Comparison of ENCODE assay signal across 6 mouse cellular contexts in genomic region chr14:117808326-117808725, GRCm38 (mm10).
"Had no signal": no experiment of that assay in that cellular context is flagged by ENCODE, and none has a peak within 500 bp of the region (broad histone marks: within the 10 kb centered on the region; RNA-seq: fewer than 3 reads in every experiment).

No protein-coding gene starts in this region.

- DNase-seq: lung, postnatal 14 days; lung, postnatal 36 days; right cerebral cortex, postnatal 14 days; thymus, adult 2 months; thymus, postnatal 25 days; thymus, postnatal 4 days had no signal
